Mouse (Mus musculus): ENCODE measurements around the gene Mpped1. TPM values are rescaled to one million over a fixed set of nuclear protein-coding genes. Genes with fewer than 3 reads are reported as not detected.

The Mpped1 gene
- polyA plus RNA-seq, 1 experiment: not detected

DNA sequence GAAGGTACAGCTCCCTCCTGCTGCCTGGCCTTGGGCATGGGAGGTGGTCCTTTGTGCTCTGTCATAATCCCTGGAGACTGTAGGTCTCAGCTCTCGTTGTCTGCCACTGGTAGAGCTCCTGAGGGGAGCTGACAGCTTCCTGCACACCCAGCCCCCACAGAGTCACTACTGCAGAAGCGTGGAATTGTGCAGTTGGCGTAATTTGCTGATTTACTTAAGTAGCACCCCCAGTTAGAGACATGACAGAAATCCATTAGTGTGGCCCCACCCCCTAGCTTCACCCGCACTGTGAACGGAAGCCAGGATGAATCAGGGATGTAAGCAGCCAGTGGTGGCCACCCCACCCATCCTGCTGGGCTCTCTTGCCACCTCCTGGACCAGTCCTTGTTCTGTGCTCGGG is 53.0 kb downstream of the Mpped1 start:
- Histone ChIP-seq H3K79me2 (ENCODE audit: control insufficient read depth, insufficient read depth) (no peaks in the 10 kb centered on the region), H3K36me3 (ENCODE audit: control insufficient read depth, insufficient read depth) (no peaks in the 10 kb centered on the region), H3K27me3 (ENCODE audit: control insufficient read depth, insufficient read depth, insufficient read length) (peaks cover 7% of the 10 kb centered on the region), H3K79me3 (ENCODE audit: low read depth) (no peaks in the 10 kb centered on the region), H3ac (ENCODE audit: control insufficient read depth, insufficient read length, low read depth) (no peak overlapping the region), H3K4me3 (ENCODE audit: insufficient read depth, poor library complexity, severe bottlenecking) (no peak overlapping the region)
- TF ChIP-seq CEBPB (IDR thresholded peaks at IDR 0.05; ENCODE audit: low read depth) (no peak), FOSL1 (IDR thresholded peaks at IDR 0.05; ENCODE audit: insufficient read depth, low read length, poor library complexity, severe bottlenecking) (no peak), MYOG (IDR thresholded peaks at IDR 0.05; ENCODE audit: control insufficient read depth, extremely low read depth, insufficient read length) (no peak), CTCF (IDR thresholded peaks at IDR 0.05; ENCODE audit: control insufficient read depth, insufficient read depth, insufficient read length) (no peak), MAX (IDR thresholded peaks at IDR 0.05) (no peak), USF1 (IDR thresholded peaks at IDR 0.05; ENCODE audit: low read depth) (no peak), MYOD1 (IDR thresholded peaks at IDR 0.05; ENCODE audit: control insufficient read depth, insufficient read length, low read depth) (no peak)

DNA sequence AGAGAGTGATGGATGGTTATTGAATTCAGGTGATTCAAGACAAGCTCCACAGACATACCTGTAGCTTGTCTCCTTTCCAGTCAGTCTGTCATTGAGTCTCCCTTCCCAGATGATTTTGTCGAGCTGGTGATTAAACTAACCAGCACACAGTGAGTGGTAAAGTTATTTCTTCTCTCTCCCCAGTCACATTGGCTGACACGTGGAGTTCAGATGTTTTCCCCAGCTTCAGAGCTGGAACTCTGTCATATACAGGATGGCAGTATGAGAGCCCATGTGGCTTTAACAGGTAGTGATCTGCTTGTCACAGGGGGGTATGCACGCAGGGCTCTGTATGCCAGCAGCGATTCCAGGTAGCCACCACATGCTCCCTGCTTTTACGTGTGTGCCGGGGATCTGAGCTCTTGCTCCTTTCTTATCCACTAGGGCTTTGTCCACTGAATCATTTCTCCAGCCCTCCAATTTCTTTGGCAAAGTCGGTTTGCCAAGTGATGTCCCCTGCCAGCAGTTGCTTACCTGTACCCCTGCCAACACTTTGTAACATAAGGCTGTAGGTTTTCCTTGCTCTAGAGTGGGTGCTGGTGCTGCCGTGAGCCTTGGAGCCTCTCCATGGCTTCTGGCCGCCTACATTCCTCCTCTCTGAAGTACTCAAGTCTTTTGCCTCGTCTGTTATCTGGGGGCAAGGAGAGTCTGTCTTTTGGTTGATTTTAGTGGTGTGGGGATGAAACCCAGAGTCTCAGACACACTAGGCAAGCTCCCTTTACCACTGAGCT is 61.9 kb downstream of the Mpped1 start:
- no peak for TF ChIP-seq MAX (IDR thresholded peaks at IDR 0.05)
- TF ChIP-seq CTCF (IDR thresholded peaks at IDR 0.05; ENCODE audit: control insufficient read depth, insufficient read depth, insufficient read length): no peak
- no peak for TF ChIP-seq USF1 (IDR thresholded peaks at IDR 0.05; ENCODE audit: low read depth)
- no peak for TF ChIP-seq MYOG (IDR thresholded peaks at IDR 0.05; ENCODE audit: control insufficient read depth, extremely low read depth, insufficient read length)
- no peak for TF ChIP-seq FOSL1 (IDR thresholded peaks at IDR 0.05; ENCODE audit: insufficient read depth, low read length, poor library complexity, severe bottlenecking)
- peaks cover 61% of the 10 kb centered on the region for H3K27me3 ChIP-seq (ENCODE audit: control insufficient read depth, insufficient read depth, insufficient read length)

DNA sequence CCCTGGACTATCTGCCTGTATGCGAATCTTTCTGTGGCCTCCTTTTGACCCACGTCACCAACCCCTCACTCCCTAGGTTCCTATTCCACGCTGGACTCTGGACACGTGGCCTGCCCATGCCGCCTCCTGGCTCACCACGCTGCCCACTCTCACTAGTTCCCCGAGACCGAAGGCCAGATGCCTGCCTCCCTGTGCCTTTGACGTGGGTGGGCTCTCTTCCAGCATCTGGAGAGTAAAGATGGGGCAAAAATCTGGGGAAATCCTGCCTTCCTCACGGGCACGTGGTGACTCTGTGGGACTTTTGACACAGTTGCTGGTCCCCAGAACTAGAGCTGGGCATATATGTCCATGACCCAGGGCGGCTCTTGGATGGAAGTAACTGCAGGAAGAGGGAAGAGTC is 63.2 kb downstream of the Mpped1 start:
- Histone ChIP-seq H3ac (ENCODE audit: control insufficient read depth, insufficient read length, low read depth) (no peak overlapping the region), H3K79me2 (ENCODE audit: control insufficient read depth, insufficient read depth) (no peaks in the 10 kb centered on the region), H3K4me3 (ENCODE audit: insufficient read depth, poor library complexity, severe bottlenecking) (no peak overlapping the region), H3K79me3 (ENCODE audit: low read depth) (no peaks in the 10 kb centered on the region), H3K27me3 (ENCODE audit: control insufficient read depth, insufficient read depth, insufficient read length) (peaks cover 61% of the 10 kb centered on the region), H3K36me3 (ENCODE audit: control insufficient read depth, insufficient read depth) (no peaks in the 10 kb centered on the region)
- TF ChIP-seq CTCF (IDR thresholded peaks at IDR 0.05; ENCODE audit: control insufficient read depth, insufficient read depth, insufficient read length): no peak
- TF ChIP-seq MYOG (IDR thresholded peaks at IDR 0.05; ENCODE audit: control insufficient read depth, extremely low read depth, insufficient read length): no peak
- no peak for TF ChIP-seq FOSL1 (IDR thresholded peaks at IDR 0.05; ENCODE audit: insufficient read depth, low read length, poor library complexity, severe bottlenecking)
- TF ChIP-seq USF1 (IDR thresholded peaks at IDR 0.05; ENCODE audit: low read depth): no peak
- TF ChIP-seq CEBPB (IDR thresholded peaks at IDR 0.05; ENCODE audit: low read depth): no peak
- TF ChIP-seq MAX (IDR thresholded peaks at IDR 0.05): no peak
- no peak for TF ChIP-seq MYOD1 (IDR thresholded peaks at IDR 0.05; ENCODE audit: control insufficient read depth, insufficient read length, low read depth)

More for the DNA sequence above, 61.9 kb downstream of the Mpped1 start:
- Histone ChIP-seq H3K79me2 (ENCODE audit: control insufficient read depth, insufficient read depth) (no peaks in the 10 kb centered on the region), H3K36me3 (ENCODE audit: control insufficient read depth, insufficient read depth) (no peaks in the 10 kb centered on the region), H3K4me3 (ENCODE audit: insufficient read depth, poor library complexity, severe bottlenecking) (no peak overlapping the region), H3K79me3 (ENCODE audit: low read depth) (no peaks in the 10 kb centered on the region), H3ac (ENCODE audit: control insufficient read depth, insufficient read length, low read depth) (no peak overlapping the region)

GRCm38 (mm10) chr15:83842915-83843789 is 63.9 kb downstream of the Mpped1 start:
- H3K4me3 ChIP-seq (ENCODE audit: insufficient read depth, poor library complexity, severe bottlenecking): no peak overlapping the region
- H3K36me3 ChIP-seq (ENCODE audit: control insufficient read depth, insufficient read depth): no peaks in the 10 kb centered on the region
- TF ChIP-seq MYOG (IDR thresholded peaks at IDR 0.05; ENCODE audit: control insufficient read depth, extremely low read depth, insufficient read length): no peak
- TF ChIP-seq MAX (IDR thresholded peaks at IDR 0.05): no peak
- TF ChIP-seq USF1 (IDR thresholded peaks at IDR 0.05; ENCODE audit: low read depth): no peak
- TF ChIP-seq CTCF (IDR thresholded peaks at IDR 0.05; ENCODE audit: control insufficient read depth, insufficient read depth, insufficient read length): no peak
- no peak for TF ChIP-seq FOSL1 (IDR thresholded peaks at IDR 0.05; ENCODE audit: insufficient read depth, low read length, poor library complexity, severe bottlenecking)
- no peak for TF ChIP-seq MYOD1 (IDR thresholded peaks at IDR 0.05; ENCODE audit: control insufficient read depth, insufficient read length, low read depth)
- TF ChIP-seq CEBPB (IDR thresholded peaks at IDR 0.05; ENCODE audit: low read depth): no peak
- no peaks in the 10 kb centered on the region for H3K79me2 ChIP-seq (ENCODE audit: control insufficient read depth, insufficient read depth)
- peaks cover 61% of the 10 kb centered on the region for H3K27me3 ChIP-seq (ENCODE audit: control insufficient read depth, insufficient read depth, insufficient read length)
- H3K79me3 ChIP-seq (ENCODE audit: low read depth): no peaks in the 10 kb centered on the region
- no peak overlapping the region for H3ac ChIP-seq (ENCODE audit: control insufficient read depth, insufficient read length, low read depth)

DNA sequence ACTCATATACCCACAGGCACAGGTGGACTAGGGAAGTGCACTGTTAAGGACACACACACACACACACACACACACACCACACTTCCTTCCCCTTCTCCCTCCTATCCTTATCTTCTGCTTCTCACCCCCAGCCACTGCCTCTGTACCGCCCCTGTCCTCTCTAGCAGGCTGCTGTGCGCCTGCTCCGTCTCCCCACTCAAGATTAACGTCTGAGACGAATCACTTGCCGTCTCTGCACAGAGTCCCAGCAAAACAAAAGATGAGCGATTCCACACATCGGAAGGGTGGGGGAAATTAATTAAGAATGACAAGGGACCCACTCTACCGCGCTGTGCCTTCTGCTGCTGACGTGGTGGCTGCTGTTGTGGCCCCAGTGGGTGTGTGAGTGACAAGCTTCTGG is 66.5 kb downstream of the Mpped1 start:
- Histone ChIP-seq H3ac (ENCODE audit: control insufficient read depth, insufficient read length, low read depth) (no peak overlapping the region), H3K79me3 (ENCODE audit: low read depth) (no peaks in the 10 kb centered on the region), H3K79me2 (ENCODE audit: control insufficient read depth, insufficient read depth) (no peaks in the 10 kb centered on the region), H3K27me3 (ENCODE audit: control insufficient read depth, insufficient read depth, insufficient read length) (peaks cover 61% of the 10 kb centered on the region), H3K36me3 (ENCODE audit: control insufficient read depth, insufficient read depth) (no peaks in the 10 kb centered on the region), H3K4me3 (ENCODE audit: insufficient read depth, poor library complexity, severe bottlenecking) (no peak overlapping the region)
- no peak for TF ChIP-seq FOSL1 (IDR thresholded peaks at IDR 0.05; ENCODE audit: insufficient read depth, low read length, poor library complexity, severe bottlenecking)
- no peak for TF ChIP-seq MYOD1 (IDR thresholded peaks at IDR 0.05; ENCODE audit: control insufficient read depth, insufficient read length, low read depth)
- TF ChIP-seq MYOG (IDR thresholded peaks at IDR 0.05; ENCODE audit: control insufficient read depth, extremely low read depth, insufficient read length): no peak
